Mouse (Mus musculus) heart, adult 8-10 months (tissue): ENCODE data around the gene Map2k7. TPM values are rescaled to one million over a fixed set of nuclear protein-coding genes. Genes with fewer than 3 reads are reported as not detected.
"Not testable (repeated sequence)": the region's sequence is repeated elsewhere in the genome, so short reads cannot be mapped to it uniquely, and the experiment has no call there.

ENCODE experiments used
- DNase-seq: peaks from one replicate; pipeline ENCODE4 v3.0.0; 2022; ENCODE audit warnings: low spot score
- total RNA-seq, 4 experiments: library from RNA; stranded (reverse); gene quantifications; 2 replicates each; pipeline ENCODE4 v1.2.4; 2022

Gene Map2k7
- total RNA-seq, 4 experiments from 2014 or later, result 69.9 to 84.0 (median 75.2) TPM

DNA sequence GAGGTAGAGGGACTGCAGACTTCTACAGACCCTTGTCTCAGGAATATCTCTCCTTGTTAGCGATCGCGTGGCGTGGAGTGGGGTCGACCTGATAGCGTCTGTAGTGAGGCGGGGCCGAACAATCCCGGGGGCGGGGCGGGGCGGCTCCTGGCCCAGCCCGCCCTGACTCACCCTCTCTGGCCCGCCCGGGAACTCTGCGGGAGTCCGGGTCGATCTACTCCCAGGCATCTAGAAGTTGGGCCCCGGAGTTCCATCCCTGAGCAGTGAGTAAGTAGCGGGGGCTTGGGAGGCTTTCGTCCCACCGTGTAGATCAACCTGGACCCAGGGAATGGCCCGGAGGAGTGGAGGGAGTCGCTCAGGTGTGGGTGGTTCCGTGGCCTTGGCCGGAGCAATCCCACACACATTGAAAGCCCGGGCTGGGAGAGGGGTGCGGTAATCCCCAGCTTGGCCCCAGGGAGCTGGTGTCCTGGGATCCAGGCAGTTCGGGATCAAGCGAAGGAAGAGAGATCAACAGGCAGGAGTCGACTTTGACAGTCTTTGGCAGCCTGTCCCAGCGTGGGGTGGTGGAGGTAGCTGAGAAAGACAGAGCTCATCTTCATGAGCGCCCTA lies 11.7 kb upstream of the Map2k7 start, which contains the start of gene Lrrc8e:
Gene Lrrc8e (plus strand): TSS at position 89 of the 609 bp plus-strand sequence.
- no peak for DNase-seq

DNA sequence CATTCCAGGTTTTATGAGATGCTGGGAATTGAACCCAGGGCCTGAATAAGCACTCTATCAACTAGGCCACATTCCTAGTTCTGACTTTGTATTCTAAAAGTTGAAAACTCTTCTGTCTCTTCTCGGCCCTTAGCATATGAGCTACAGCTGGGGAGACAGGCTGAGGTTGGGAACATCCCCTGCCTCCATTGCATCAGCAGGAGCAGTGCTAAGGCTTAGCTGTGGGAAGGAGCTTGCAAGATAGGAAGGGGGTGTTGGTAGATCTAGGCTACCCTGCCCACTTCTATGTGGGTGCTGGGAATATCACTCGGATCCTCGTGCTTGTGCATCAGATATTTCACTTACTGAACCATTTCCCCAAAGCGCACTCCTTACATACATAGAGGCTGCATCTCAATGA lies 10.6 kb upstream of the Map2k7 start:
- DNase-seq, result no peak

DNA sequence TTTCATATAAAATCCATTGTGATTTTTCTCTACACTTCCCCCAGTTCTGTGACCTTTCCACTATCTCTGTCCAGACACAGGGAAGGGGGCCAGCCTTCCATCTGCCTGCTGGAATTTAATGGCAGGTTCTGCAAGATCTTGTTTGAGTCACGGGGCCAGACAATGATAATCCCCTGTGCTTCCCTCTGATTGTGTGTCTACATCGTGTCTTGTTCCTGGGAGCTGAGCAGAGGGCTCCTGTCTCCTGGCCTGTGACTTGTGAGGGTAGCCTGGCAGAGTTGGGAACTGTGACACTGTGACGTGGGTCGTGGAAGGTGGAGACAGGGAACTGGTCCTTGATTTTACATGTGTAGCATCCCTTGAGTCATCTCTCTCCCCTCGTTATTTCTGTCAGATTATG lies 8.8 kb upstream of the Map2k7 start:
- DNase-seq, result no peak

DNA sequence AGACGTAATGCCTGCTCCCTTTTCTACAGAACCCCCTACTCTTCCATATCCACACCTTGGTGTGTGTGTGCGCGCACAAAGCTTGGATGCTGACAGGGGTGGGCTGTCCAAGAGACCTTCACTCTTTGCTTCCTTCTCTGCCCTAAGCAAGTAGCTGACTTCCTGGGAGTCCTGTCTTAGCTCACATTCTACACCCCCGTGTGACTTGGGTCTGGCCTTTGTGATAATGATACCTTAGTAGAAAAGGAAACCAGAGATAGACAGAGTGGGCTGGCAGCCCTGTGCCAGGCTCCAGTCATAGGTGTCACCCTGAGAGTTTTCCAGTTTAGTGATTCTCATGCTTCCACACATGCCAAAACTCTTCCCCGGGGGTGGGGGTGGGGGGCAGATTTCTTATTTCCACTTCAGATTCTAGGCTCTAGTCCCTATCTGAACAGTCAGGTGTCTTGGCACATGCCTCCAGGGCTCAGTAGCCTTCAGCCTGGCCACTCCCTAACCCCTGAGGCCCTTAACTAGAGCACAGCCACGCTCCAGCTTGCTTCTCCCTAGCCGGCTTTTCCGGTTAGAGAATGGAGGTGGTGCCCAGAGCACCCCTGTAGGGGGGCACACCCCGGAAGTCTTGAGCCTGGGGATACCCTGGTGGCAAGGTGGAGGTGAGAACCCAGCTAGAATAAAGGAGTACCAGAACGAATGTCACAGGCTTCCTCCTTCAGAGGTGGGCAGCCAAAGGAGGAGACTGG lies 7.8 kb upstream of the Map2k7 start:
- DNase-seq, result no peak

DNA sequence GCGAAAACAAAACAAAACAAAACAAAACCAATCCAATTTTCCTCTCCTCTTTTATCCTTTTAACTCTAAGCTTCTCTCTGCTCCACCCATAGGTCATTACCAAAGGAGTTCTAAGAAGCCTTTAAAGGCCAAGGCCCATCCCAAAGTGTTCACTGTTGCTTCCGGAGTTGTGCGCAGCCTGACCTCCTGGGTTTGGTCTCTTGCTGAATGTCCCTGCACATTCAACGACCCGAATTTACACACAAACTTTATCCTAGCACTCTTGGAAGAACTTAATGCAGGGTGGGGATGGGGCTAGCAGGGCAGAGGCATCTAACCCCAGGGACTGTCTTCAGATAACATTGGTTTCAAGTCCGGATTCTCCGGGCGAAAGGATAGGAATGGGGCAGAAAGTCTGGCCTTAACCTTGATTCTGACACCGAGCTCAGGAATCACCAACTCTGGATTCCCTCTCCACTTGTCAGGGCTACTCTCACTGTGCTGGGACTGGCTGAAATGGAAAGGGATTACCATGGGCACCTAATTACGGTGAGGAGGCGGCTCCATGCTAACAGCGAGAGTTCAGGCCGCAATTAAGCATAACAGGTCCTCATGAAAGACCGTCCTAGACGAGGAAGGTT lies 616 bp upstream of the Map2k7 start:
- peak; percentile 41 for DNase-seq

DNA sequence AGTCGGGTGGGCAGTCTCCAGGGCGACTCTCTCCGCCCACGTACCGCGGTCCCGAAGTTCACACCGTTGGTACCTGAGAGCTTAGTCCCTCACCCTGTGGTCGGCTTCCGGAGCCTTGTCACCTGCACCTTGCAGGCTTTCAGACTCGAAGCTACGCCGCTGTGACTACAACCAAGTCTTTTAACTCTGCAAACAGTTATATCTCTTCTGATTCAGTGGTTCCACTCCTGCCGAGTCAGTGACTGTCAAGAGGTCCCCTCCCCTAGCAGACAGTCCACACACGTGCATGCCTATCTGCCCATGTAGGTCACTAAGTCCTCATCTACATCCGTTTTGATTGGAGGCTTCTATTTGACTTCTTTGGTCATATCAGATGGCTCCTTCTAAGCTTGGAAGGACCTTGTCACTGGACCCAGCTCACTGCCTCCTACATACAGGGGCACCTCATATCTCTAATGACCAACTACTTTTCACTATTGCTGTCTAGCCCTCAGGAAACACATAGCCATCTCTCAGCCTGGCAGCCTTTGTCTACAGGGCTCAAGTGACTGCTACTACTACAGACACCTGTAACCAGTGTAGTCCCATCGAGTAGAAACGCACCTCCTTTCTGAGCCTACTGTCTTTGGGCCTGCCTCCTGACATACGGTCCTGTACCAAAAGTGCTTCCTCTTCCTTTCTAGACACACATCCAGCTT lies 802 bp downstream of the Map2k7 start:
- DNase-seq, result no peak

DNA sequence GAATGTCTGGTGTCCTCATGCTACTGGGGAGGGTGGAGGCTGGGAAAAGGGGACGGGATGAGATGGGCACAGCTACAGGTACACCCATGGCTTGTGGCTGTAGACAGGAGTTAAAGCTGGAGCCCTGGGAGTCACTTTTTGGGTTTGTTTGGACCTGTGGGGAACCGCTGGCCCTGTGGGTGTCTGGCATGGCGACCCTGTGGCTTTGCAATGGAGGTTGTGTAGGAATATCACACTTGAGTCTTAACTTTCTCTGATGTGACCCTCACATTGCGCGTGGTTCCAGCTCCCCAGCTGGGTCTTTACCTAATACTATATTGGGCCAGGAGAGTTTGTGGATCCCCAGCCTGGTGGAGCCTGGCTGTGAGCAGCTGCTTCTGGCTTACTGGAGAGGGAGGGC lies 6.5 kb downstream of the Map2k7 start:
- no peak for DNase-seq

DNA sequence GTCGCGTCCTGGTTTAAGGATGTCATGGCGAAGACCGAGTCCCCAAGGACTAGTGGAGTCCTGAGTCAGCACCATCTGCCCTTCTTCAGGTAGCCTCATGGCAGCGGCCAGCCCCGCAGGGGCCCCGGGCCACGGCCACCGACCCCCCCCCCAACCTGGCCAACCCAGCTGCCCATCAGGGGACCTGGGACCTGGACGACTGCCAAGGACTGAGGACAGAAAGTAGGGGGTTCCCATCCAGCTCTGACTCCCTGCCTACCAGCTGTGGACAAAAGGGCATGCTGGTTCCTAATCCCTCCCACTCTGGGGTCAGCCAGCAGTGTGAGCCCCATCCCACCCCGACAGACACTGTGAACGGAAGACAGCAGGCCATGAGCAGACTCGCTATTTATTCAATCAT lies 7.2 kb downstream of the Map2k7 start:
- DNase-seq, result no peak

DNA sequence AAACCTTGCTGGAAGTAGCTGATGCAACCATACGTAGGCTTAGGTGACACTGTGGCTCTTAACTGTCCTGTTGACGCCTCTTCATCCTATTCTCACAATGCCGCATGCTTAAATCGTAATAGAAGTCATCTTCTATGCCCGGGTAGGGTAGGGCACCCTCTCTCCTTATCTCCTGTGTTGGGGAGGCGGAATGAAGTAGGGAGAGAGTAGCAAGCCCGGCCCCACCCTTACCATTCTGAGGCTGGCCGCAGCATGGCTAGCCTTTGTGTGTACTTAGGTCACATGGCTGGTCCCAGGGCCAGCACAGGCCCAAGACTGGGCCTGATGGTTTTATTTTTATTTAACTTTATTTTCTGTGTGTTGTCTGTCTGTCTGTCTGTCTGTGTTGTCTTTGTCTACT lies 8.7 kb downstream of the Map2k7 start:
- DNase-seq, result no peak

DNA sequence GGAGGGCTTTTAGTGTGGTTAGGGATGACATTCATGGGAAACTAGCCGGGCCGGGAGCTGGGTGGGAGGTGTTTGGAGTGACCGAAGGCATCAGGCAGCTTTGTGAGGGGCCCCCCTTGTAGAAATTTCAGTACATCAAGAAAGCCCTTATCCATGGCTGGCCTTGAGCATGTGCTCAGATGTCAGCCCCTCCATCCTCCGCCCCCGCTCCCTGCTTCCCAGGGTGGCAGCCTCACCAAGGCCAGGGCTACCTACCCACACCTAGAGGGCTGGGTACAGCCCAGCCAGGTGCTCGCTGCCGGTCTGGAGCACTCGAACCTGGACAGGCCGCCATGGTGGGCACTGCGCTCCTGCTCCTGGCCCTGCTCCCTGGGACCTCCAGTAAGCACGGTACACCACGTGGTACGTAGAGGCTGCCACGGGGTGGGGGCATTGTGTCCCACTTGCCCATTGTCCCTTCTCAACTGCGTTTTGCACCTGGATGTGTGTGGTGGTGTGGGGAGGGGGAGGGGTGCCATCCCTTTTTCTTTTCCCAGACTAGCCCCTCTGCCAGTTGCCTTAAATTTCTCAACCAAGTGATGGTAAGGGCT lies 9.5 kb downstream of the Map2k7 start, which contains the start of gene Tgfbr3l:
Gene Tgfbr3l (plus strand): TSS at position 264 of the 590 bp plus-strand sequence.
- DNase-seq, result no peak

DNA sequence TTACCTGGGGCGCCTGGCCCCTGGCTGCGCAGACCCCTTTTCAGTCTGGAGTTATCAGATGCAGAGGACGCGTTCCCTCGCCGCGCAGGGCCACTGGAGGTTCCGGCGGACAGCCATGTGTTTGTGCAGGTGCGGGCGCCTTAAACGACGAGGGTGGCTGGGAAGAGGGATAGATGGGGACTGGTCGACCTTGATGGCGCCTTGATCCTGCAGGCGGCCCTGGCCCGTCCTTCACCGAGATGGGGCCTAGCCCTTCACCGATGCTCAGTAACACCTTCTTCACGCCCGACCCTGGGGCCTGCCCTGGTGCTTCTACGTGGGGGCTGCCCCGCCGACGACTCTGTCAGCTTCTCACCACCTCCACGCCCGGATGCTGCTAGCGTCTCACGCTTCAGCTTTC lies 10.7 kb downstream of the Map2k7 start:
- DNase-seq, result no peak

DNA sequence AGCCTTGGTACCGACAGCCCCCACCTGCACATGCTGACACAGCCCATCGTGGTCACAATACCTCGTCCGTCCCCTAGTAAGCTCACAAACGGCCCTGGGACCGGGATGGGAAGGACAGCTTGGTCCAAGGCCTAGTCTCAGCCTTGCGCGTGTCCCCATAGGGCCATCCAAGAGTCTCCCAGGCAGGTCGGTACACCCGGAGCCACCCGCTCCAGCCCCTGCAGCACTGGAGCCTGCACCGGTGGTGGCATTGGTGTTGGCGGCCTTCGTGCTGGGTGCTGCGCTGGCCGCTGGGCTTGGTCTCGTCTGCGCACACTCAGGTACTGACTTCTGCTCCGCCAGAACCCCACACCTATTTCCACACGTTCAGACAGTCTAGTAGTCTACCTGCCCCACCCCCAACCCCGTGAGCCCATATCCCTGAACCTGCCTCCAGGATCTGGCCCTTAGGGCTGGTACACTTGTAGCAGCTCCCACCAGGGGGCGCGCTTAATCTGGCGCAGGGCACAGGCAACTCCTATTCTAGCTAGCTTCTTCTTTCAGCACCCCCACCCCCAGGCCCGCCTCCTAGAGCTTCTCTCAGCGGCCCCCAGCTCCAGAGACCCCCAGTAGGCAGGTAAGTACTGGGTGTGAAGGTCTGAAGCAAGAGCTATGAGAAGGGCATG lies 11.9 kb downstream of the Map2k7 start:
- DNase-seq, result peak; percentile 65

DNA sequence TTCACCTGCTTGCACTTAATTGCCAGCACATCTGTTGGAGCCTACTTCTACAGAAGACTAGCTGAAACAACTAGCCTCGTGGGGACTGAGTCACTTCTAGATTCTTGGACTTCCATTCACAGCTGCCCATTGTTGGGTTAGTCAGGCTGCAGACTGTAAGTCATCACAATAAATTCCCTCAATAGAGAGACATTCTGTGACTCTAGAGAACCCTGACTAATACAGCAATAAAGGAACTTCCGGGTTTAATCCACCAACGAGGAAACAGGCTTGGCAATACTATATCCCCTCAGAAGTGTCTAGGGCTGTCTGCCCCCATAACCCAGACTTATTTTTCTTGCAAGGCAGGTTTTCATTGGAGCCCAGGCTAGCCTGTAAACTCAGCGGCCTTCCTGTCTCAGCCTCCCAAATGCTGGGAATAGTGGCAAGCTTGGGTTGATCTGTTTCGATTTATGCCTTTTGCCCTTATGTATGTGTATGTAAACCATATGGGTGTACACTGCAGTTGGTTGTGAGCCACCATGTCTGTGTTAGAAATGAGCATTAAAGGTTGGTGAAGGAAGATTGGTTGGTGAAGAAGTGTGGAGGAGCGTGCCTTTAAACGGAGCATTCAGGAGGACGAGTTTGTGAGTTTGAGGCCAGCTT lies 13.7 kb downstream of the Map2k7 start:
- no peak for DNase-seq

DNA sequence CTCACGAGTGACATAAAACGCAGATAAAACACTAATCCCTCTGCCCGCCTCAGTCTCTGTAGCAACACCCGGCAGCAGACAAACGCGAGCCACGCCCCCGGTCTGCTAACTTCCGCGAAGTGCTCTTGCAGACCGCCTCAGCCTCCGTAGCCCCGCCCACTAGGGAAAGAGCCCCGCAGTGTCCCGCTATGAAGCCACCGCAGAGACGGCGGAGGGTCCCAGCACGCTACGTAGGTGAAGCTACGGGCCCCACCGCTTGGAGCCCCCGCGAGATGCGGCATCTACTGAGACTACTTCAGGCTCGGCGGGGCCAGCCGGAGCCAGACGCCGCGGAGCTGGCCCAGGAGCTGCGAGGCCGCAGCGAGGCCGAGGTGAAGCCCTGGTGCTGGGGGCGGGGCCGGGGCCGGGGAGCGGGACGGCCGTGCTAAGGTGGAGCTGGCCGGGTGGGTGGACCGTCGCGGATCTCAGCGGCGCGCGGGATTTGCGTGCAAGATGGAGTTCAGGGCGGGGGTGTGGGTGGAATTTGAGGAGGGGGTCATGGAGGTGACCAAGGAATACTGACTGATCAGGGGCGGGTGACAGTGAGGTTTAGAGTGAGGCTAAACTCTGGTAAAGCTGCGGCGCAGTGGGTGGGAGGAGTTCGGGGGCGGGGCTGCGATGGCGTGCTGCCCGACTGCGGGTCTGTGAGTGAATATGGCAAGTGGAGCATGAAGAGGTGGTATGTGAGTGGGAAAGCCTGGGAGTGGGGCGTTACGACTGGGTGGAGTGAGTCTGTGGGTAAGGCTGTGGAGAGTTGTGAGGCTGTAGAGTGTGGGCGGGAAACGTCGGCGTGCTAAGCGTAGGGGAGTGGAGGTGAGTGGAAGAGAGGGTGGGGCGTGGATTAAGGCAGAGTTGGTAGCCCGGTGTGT lies 14.6 kb downstream of the Map2k7 start, which contains the start of gene Snapc2:
Gene Snapc2 (plus strand): TSS at position 147 of the 908 bp plus-strand sequence.
- peak; percentile 96 for DNase-seq

DNA sequence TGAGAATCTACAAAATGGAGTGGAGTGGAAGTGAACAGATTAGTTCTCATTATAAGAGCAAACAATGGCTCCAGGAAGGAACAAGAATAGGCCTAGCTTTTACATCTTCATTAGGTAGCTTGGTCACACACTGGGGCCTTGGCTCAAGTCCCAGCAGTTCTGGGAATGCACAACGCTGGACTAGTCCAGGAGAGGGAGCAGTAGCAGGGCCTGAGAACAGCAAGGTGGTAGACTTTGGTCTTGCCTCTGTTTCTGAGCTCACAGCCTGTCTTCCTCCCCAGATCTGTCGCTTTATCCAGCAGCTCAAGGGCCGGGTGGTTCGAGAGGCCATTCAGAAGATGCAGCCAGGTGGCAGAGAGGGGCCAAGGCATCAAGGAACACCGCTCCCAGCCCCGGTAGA lies 15.5 kb downstream of the Map2k7 start:
- no peak for DNase-seq

DNA sequence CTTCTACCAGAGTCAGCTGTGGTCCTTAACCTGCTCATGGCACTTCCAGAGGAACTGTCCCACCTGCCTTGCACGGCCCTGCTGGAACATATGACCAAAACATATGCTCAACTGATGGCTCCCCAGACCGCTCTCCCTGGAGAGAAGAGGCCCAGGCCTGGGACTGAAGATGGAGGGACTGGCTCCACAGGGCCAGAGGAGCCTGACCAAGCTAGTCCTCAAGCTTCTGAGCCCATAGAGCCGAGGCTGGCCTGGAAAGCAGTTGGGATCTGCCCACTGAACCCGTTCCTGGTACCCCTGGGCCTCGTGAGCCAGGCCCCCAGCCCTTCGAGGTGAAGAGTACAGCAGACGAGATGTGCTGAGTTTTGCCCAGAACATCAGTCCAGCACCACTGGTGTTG lies 16.9 kb downstream of the Map2k7 start:
- DNase-seq, result not testable (repeated sequence)

DNA sequence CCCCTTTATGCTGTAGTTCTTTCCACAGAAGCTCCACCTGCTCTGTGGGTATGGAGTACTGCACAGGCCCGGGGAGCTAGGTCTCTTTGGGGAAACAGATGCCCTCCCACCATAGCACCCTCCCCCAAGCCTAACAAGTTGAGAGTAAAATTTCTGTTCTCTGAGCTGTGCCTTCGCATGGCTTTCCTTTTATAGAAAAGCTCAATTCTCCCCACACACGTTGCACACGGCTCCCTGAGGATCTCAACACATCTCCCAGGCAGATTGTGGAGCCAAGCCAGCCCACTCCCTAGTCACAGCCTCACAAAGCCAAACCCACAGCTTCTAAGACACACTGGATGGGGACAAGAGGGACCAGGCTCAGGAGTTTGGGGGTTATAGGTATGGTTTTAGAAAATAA lies 18.4 kb downstream of the Map2k7 start:
- DNase-seq, result no peak

DNA sequence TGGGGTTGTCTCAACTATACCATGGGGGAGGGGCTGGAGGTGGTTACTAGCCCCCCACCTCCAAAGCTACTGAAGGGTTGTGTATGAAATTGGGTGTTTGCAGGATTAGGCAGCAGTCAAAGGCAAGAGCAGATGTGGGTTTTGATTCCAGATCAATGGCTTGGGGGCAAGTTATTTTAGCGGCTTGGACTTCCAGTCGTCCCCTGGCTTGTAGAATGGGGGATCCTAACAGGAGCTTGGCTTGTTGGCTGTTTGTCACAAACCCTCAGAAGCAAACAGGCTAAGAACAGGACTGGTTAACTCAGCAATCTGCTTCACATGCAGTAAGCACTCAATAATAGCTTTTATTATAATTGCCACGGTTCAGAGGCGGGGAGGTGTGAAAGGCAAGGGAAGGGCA lies 18.8 kb downstream of the Map2k7 start:
- DNase-seq, result no peak

DNA sequence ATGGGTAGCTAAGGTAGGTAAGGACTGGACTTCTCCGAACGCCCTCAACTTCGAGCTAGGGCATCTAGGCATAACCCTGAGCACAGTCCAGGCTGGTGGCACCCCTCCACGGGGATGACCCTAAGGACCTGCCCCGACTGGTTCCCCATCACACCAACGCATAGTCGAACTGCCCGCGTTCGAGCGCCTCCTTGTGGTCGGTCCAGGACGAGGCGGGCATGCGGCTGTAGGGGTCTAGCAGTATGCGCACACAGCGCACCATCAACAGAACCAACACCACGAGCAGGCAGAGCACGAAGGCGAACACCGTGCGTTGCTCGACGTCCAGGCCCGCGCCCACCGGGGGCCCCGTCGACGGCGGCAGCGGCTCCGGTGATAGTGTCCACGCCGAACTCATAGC lies 19.7 kb downstream of the Map2k7 start:
- DNase-seq, result no peak

DNA sequence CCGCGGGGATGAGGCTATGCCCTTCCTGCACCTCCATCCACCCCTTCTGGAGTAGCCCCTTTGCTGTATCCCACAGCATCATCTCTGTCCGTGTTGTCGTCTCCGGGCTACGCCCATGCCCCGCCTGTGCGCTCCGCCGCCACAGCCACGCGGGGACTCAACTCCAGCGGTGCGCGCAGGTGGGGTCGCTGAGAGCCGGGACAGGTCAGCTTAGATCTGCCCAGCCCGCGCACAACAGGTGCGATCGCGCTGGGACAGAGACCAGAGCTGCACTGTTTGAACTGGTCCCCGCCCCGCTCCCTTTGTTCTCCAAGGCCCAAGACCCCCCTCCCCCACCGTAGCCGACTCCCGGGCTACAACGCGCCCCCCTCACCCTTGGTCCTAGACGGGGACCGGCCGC lies 20.1 kb downstream of the Map2k7 start:
- no peak for DNase-seq
